Mouse (Mus musculus) layer of hippocampus, adult 9-11 months (tissue): ENCODE data around the gene Prdx1.
"Not testable (repeated sequence)": the region's sequence is repeated elsewhere in the genome, so short reads cannot be mapped to it uniquely, and the experiment has no call there.

ENCODE experiments used
- DNase-seq: peaks from one replicate; pipeline ENCODE4 v3.0.0; 2022

Prdx1 gene

DNA sequence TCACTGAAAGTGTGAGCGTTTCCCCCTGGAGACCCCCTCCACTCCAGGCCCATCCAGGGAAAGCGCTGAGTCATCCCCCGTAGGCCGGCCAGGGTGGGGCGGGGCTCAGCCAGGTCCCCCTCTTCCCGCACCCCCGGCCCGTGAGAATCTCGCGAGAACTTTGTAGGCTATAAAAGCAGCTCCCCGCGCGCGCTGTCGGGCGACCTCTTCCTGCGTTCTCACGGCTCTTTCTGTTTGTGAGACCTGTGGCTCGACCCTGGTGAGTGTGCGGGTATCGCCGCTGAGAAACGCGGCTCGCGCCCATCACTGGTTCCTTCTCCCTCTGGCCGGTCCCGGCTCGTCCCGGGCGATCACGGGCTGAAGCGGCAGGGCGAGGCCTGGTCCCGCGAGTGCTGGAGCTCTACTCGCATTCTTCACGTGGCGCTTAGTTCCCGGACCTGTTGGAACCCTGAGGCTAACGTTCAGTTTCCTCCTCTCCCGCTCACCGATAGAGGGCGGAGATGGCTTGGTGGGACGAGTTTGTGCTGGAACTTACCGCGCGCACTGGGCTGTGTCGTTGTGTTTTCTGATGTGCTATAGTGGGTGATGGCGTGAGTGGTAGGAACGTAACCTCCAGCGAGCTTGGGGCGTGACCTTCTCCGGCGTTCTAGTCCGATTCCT, at the start of gene Prdx1:
Prdx1 (plus strand) TSS at position 143 of the 660 bp plus-strand sequence.
- peak; percentile 89 for DNase-seq

DNA sequence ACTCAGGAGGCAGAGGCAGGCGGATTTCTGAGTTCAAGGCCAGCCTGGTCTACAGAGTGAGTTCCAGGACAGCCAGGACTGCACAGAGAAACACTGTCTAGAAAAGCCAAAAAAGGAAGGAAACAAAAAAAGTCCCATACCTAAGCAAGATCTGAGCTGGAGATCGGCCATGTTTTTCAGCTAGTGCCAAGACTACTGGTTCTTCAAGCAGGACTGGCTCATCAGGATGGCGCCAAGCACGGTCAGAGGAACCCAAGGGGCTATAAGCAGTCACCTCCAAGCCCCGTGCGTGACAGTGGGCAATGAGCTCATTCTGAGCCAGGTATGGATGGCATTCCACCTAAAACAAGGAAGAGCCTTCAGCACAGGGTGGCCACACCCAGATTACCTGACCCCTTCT, 46.5 kb upstream of the Prdx1 start:
- DNase-seq: no peak

DNA sequence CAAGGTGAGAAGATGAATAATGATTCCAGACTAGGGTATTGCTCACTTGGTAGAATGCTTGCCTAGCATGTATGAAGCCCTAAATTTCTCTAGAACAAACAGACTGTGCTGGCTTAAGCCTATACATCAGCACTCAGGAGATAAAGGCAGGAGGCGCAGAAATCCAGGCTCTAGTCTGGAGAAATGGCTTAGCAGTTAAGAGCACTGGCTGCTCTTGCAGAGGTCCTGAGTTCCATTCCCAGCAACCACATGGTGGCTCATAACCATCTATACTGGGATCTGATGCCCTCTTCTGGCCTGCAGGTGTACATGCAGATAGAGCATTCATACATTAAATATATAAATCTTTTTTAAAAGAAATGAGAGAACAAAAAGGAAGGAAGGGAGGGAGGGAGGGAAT, 43.3 kb upstream of the Prdx1 start:
- DNase-seq: no peak

DNA sequence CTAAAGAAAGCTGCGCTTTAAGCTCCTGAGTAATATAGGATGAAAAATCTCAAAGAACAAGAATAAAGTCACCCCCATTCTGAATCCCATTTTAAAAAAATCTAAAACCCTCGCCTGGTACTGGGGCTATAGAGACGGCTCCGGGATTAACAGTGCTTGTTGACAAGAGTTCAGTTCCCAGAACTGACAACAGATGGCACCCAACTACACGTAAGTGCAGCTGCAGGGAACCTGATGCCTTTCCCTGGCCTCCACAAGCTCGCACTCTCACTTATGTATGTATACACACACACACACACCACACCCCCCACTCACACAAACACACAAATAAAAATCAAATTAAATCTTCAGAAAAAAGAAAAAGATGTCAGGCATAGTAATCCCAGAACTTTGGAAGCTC, 41.0 kb upstream of the Prdx1 start:
- no peak for DNase-seq

DNA sequence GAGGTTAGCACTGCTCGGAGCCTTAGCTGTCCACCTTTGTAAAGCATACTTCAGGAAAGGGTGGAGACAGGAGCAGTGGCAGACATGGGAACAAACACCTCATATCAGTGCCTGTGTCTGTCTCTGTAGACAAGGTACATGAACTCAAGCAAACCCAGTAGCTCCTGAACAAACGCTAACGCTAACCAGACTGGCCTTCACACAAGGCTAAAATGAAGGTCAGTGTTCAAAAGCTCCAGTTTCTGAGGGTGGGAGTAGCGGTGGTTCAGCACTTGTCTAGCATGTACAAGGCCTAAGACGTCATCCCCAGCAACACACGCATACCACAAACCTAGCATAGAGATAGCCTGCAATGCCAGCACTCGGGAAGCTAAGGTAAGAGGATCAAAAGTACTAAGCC, 39.7 kb upstream of the Prdx1 start:
- no peak for DNase-seq

DNA sequence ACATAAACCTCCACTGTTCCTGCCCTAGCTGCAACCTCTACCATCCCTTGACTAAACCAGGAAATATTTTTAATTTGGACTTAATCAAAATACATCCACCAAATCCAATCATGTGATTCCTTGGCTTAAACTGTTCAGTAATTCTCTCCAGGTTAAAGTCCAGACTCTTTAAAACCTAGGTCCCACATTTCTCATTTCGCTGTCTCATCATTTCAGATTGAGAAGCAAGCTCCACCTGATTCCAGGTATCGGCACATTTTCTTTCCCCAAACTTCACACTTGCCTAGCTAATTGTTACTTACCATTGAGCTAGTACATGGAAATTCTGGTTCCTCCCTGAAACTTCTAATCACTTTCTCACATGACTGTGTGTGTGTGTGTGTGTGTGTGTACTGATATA, 35.9 kb upstream of the Prdx1 start:
- no peak for DNase-seq

DNA sequence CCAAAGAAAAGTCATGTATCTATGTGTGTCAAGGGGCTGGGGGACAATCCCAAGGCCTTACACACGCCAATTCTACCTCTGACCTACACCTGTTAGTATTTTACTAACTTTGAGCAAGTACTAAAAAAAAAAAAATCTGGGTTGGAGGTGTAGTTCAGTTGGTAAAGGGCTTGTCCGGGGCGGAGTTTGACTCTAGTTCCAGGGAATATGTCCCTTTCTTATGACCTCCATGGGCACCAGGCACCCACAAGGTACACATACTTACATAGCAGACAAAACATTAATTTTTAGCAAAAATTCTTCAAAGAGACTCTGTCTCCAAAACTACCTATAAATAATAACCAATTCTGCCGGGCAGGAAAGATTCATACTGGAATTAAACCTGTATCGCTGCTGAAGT, 35.0 kb upstream of the Prdx1 start:
- DNase-seq: no peak

DNA sequence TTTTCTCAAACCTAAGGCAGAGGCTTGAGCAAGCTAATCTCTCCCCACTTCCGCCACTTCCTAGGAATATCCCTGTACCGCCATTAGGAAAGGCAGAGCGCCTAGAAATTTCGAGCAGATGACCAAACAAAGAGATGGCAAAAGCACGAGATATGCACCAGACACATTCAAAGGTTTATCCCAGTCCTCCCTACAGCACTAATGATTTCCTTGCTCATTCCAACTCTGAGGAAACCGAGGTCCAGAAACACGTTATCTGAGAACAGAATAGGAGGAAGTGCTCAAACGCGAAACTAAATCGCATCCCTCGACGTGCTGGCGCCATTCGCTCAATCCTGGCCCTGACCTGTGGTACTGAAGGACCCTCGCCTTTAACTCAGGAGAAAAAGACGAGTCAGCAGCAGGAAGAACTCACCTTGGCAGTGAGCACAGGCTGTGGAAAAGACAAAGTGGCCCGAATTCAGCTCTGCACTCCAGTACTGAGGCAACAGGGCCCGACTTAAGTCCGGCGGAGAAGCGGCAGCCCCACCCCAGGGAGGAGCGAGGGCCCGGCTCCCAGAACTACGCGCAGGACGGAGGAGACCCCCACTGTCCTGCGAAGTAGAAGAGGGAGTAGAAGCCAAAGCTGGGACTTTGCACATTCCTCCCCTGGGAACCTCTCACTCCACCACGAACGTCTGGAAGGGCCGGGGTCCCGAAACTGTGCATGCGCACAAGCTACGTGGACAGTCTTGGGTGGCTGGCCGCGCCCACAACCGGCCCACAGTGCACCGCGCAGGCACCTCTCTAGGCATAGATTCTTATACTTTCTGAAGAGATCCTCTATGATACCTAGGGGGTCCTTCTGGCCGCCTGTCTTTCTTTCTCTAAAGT, 34.2 kb upstream of the Prdx1 start, which contains the start of gene Akr1a1:
Akr1a1 (minus strand) TSS at position 757 of the 873 bp plus-strand sequence.
- DNase-seq: peak; percentile 94

DNA sequence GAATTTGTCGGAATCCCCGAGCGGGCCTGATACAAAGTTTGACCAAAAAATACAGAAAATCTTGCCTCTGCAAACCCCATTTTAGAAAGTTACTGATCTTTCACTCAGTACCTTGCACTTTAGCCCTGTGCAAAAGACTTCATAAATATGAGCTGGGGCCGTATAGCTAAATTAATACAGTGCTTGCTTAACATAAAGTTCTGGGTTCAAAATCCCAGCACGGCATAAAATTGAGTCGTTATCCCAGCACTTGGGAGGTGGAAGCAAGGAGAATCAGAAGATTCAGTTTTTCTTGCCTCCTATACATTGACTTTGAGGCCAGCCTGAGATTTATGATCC, 33.6 kb upstream of the Prdx1 start:
- DNase-seq: no peak

DNA sequence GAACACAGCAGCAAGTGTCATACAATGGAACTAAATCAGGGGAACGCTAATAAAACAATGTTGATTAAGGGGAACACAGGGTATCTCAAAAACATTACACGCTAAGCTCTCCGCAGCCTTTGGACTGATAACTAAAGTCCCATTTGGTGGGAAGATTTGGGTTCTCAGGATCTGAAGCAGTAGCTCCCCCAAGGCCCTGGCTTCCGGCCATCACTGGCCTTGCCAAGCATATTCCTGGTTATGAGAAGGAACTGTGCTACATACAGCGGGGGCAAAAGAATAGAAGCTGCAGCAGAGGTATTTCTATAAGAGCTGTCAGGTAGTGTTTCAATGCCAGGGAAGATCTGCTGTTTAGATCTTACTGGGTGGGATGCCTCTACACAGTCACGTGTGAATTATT, 32.1 kb upstream of the Prdx1 start:
- DNase-seq: no peak

DNA sequence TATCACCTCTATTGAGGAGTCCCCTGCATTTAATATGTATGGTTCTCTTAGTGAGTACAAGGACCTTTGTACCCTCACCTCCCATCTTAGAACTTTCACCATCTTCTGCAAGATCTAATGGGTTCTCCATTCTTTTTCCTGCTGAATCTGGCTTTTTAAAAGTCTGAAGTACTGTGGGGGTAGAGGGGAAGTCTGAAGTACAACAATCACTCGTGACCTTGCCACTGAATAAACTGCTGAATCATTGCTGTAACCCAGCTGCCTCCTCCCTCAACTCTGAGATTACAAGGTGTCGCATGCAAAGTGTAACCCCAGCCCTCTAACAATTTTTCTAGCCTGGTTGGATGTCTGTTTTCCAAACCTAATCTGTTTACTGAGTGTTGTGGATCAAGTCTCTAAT, 30.2 kb upstream of the Prdx1 start:
- no peak for DNase-seq

DNA sequence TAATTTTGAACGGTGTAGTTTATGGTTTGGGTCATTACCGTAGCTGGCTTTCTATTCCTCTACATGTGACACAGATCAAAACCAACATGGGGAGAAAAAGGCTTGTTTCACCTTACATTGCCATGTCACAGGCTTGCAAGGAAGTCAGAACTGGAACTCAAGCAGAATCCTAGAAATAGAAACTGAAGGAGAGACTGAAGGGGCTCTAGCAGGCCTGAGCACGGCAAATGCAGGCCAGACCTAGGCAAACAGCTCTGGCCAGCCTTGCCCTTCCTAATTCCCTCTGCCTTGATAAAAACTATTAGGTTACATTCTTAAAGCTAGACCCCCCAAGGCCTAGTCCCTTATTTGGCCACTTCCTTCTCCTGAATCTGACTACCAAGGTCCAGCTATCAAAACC, 29.7 kb upstream of the Prdx1 start:
- DNase-seq: no peak

DNA sequence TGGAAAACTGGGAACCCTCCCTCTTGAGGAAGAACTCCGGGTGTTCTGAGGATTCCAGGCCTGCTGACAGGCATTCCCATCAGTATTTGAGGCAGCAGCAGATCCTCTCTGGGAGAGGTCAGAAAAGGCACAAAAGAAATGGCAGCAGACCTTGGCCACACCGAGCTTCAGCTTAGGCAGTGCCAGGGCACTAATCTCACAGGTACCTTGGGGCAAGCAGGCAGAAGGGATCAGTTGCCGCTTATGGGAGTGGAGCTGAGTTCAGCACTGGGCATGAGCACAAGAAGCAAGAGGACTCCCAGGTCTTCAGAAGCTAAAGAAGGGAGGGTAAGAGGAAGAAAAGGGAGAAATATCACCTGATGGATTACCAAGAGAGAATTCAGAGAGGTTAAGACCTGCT, 27.4 kb upstream of the Prdx1 start:
- DNase-seq: no peak

DNA sequence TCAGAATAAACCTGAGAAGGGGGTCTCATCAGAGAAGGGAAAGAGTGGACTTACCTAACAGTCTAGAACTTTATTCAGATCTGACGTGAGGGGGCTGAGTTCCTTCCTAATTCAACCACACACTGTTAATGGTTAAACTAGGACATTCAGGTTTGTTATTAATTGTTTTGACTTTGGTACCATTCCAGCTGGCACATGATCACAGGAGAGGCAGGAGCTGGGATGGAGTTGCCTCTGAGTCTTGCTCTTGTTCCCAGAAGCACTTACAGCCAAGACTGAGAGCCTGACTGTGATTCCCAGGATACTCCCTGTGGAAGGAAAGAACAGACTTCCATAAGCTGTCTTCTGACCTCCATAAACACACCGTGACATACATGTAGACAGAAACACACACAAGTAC, 25.9 kb upstream of the Prdx1 start:
- DNase-seq: no peak

DNA sequence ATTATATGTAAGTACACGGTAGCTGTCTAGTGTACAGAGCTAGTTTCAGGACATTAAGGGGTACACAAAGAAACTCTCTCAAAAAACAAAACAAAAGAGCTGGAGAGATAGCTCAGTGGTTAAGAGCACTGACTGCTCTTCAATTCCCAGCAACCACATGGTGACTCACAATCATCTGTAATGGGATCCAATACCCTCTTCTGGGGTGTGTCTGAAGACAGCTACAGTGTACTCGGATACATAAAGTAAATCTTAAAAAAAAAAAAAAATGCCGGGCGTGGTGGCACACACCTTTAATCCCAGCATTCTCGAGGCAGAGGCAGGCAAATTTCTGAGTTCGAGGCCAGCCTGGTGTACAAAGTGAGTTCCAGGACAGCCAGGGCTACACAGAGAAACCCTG, 25.4 kb upstream of the Prdx1 start:
- DNase-seq: not testable (repeated sequence)

DNA sequence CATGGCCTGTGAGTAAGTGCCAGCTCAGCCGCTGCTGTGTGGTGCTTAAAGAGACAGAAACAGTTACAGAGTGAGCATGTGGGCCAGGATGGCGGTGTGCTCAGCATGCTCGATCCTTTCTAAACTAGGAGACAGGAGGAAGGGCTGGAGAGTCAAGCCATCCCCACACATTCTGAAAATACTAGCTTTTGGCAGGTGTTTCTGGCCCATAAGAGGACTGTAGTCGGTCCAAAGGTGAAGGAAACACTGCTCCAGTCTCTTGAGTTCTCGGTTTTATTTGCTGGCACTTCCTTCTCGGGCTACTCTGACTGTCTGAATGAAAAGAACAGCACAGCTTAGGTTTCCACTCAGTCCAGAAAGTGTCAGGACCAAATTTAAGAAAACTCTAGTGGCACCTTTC, 24.5 kb upstream of the Prdx1 start:
- DNase-seq: no peak

DNA sequence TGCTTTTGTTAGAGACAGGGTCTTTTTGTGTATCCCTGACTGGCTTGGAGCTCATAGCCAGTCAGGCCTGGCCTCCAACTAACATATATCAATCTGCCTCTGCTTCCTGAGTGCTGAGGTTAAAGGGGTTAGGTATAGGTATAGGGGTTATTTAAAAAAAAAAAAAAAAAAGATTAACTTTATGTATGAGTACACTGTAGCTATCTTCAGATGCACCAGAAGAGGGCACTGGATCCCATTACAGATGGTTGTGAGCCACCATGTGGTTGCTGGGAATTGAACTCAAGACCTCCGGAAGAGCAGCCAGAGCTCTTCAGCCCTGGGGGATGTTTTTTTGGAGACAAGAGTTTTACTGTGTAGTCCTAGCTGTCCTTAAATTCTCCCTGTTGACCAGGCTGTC, 23.3 kb upstream of the Prdx1 start:
- no peak for DNase-seq

DNA sequence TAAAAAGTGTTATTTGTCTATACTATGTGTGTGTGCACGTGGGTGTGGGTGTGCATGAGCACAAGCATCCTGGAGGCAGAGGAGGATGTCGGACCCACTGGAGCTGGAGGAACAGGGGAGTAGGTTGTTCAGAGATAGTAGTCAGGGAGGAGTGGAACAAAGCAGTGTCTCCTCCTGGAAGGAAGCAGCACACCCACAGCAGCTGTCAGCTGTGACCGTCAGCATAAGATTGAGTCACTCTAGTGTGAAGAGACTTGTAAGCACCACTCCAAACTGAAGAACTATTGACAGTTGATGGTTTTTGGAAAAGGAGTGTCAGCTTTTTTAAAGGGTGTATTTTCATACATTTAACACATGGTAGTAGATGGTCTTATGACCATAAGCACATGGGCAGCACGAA, 18.7 kb upstream of the Prdx1 start:
- DNase-seq: no peak

DNA sequence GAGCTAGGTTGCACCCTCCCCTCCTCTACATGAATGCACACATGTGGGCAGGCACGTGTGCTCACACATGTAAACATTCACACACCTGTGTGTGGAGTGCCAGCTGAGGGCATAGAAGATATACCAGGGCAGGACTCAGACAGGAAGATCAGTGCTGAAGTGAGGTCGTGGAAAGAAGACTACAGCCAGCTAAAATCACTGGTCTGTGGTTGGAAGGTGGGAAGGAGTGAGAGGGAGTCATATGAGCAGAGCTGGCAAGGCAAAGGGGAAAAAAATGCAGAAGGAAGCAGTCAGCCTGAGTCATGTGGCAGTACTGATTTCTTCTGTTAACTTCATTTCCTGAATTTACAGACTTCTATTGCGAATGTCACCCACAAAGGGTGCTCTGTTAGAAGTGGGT, 17.2 kb upstream of the Prdx1 start:
- DNase-seq: peak; percentile 52

DNA sequence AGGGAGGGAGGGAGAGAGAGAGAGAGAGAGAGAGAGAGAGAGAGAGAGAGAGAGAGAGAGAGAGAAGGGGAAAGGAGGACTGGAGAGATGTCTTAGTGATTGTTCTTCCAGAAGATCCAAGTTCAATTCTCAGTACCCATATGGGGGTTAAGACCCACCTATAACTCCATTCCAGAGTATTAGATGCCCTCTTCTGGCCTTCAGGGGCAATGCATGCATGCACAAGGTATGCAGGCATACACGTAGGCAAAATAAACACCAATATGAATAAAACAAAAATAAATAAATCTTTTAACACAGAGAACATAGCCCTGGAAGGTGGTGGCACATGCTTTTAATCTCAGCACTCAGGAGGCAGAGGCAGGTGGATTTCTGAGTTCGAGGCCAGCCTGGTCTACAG, 16.1 kb upstream of the Prdx1 start:
- DNase-seq: no peak

DNA sequence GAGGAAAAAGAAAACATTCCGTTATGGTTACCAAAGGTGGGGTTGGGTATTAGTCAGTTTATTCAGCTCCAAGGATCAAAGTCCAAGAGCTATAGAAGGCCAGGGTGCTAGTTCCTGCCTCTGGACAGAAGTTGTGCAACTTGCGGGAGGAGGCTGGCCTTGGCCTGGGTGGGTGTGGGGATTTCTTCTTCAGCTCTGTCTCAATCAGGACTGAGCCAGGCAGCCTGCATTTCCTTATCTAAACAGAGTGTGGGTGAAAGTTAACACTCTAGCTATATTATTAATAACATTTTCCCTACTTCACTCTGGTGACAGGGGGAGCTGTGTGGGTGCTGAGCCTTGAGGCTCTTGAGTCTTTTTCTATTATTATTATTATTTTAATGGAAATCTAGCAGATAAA, 12.6 kb upstream of the Prdx1 start:
- DNase-seq: peak; percentile 44

DNA sequence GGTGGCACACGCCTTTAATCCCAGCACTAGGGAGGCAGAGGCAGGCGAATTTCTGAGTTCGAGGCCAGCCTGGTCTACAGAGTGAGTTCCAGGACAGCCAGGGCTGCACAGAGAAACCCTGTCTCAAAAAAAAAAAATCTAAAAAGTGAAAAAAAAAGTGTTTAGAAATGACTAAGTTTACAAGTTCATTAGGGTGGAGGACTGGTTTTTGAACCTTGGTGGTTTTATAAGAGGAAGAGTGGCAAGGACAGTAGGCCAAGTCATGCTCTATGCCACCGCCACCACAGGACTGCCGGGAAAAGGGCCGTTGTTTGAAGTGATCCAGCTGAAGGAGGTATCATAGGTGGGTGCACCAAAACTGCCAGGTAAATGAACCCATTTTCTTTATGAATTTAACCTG, 10.6 kb upstream of the Prdx1 start:
- DNase-seq: not testable (repeated sequence)

DNA sequence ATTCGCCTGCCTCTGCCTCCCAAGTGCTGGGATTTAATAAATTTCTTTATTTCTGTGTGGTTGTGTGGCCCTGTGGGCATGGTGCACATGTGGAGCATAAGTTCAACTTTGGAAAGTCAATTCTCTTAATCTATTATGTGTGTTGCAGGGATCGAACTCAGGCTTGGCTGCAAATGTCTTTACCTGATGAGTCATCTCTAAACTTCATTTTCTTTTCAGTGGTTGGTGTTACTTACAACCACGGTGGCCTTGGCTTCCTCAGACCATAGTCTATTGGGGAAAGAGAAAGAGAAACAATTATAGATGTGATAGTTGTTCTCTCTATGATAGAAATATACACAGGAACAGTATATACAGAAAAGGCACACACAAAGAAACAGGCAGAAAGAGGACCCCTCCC, 9.3 kb upstream of the Prdx1 start:
- no peak for DNase-seq

DNA sequence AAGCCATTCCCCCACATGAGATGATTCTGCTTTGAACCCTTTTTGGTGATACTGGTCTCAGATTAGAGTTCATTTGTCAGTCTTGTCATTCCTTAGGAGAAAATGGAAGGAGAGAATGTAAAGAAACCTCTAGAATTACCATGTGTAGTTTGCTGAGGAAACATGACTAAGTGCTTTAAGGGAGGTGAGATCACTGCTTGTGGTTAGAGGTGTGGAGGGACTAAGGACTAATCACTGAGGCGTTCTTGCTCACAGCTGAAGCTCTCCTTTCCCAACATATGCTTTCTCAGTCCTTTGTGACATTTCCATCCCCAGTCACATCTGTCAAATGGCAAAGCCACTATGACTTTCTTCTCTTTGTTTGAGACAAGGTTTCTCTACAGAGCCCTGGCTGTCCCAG, 7.5 kb upstream of the Prdx1 start:
- DNase-seq: no peak

DNA sequence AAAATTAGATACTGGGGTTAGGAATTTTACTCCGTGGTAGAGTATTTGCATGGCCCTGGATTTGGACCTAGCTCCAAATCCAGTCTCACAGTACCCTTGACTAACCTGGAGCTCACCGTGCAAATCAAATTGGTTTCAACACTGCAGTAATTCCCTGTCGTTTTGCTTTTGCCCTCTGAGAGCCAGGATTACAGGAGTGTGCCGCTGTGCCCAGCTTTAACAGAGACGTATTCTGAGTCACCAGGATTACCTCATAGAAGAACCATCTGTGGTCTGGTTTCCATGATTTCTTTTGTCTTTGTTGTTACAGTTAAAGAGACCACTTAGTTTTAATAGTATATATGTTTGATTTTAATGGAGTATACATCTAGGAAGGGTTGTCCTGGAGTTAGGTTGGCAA, 6.2 kb upstream of the Prdx1 start:
- DNase-seq: no peak
